Mouse (Mus musculus): ENCODE data around the gene Atp1a1.

DNA sequence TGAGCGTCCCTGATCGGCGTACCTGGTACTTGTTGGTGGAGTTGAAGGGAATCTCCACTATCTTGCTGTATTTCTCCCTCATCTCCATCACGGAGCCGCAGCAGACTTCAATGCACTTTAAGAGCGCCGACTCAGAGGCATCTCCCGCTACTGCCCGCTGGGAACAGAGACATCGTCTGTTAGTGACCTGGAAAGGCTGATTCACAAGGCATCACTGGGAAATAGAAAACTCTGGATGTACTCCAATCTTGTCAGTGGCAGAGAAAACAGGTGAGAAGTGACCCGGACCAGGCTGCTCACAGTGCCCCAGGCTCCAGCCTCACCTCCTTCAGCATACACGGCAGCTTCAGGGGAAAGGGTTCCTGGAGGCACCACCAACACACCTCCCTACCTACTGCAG lies 17.7 kb downstream of the Atp1a1 start:
- TF ChIP-seq CTCF (IDR thresholded peaks at IDR 0.05; ENCODE audit: low read depth) = no peak
- no peak for TF ChIP-seq EP300 (IDR thresholded peaks at IDR 0.05; ENCODE audit: low read depth)

All from liver, embryonic 14.5 days (tissue).